10 mouse cellular contexts compared by ENCODE assay signal in the genomic region with DNA sequence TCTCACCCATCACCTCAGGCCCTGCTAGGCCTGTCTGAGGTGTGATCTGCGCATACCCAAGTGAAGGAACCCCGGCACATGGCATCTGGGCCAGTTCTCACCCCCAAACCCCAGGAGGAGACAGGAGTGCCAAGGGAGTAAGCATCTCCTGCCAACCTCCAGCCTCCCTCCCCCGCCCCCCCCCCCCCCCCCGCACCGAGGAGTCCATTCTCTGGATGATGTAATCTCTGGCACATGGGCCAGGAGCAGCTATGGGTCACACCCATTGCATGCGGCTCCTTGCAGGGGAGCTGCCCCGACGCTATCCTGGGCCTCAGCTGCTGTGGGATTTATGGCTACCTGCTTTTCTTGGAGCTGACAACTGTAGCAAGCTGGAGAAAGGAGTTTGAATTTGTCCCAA. TPM values are rescaled to one million over a fixed set of nuclear protein-coding genes. Genes with fewer than 3 reads are reported as not detected.
DNase-seq lines count a peak whose midpoint lies in the region; ATAC-seq lines count a peak whose summit lies in the region.
"Had no signal": no experiment of that assay in that cellular context is flagged by ENCODE, and none has a peak within 500 bp of the region (broad histone marks: within the 10 kb centered on the region; RNA-seq: fewer than 3 reads in every experiment).

No protein-coding gene starts in this region.

- no peaks in the 10 kb centered on the region for H3K36me3 ChIP-seq in limb, embryonic 13.5 days
- no peaks in the 10 kb centered on the region for H3K36me3 ChIP-seq in limb, embryonic 10.5 days

- H3K4me2 ChIP-seq in limb, embryonic 13.5 days (replicated peaks) = no peak overlapping the region
- H3K4me2 ChIP-seq: lung, embryonic 14.5 days had no signal

- H3K4me3 ChIP-seq in limb, embryonic 13.5 days = no peak overlapping the region
- no peak overlapping the region for H3K4me3 ChIP-seq in limb, embryonic 10.5 days

- H3K27me3 ChIP-seq in limb, embryonic 13.5 days = no peaks in the 10 kb centered on the region
- no peaks in the 10 kb centered on the region for H3K27me3 ChIP-seq in limb, embryonic 10.5 days (ENCODE audit: low read depth, poor library complexity, severe bottlenecking)

- 27% methylated on average over 8 of the region's 8 CpGs for WGBS in limb, embryonic 13.5 days
- 48% methylated on average over 6 of the region's 8 CpGs for WGBS in limb, embryonic 10.5 days

- peak; percentile 55; the same call in 1 of the 2 replicates for ATAC-seq in limb, embryonic 13.5 days (ENCODE audit: low FRiP score, low read depth)

- H3K9ac ChIP-seq in limb, embryonic 13.5 days = no peak overlapping the region
- H3K9ac ChIP-seq: lung, embryonic 14.5 days had no signal

- DNase-seq in adrenal gland, postnatal 10 days = peak; percentile 30
- no peak for DNase-seq in adrenal gland, adult 18-20 months (ENCODE audit: low spot score in 2 of 2)
- DNase-seq in limb, embryonic 10.5 days (ENCODE audit: low spot score) = no peak
- peak; percentile 79 to 80 for DNase-seq in cerebellum, postnatal 25 days
- DNase-seq in lung, postnatal 36 days = peak; percentile 49
- DNase-seq in spleen, adult 12 weeks (ENCODE audit: low spot score) = no peak
- DNase-seq in yolk sac, embryonic 10.5 days (ENCODE audit: low spot score) = no peak
- DNase-seq: embryo, embryonic 11 days; lung, embryonic 14.5 days had no signal

- 0 out of 2 replicates have a peak, but pooled peaks cover 2% of the 10 kb centered on the region for H3K9me3 ChIP-seq in limb, embryonic 13.5 days
- H3K9me3 ChIP-seq in limb, embryonic 10.5 days (replicated peaks) = peaks cover 5% of the 10 kb centered on the region; the same call in 1 of the 2 replicates

- H3K27ac ChIP-seq in limb, embryonic 13.5 days = no peak overlapping the region; the same call in 1 of the 2 replicates
- no peak overlapping the region for H3K27ac ChIP-seq in limb, embryonic 10.5 days

- peaks cover 32% of the 10 kb centered on the region for H3K4me1 ChIP-seq in limb, embryonic 13.5 days
- H3K4me1 ChIP-seq in limb, embryonic 10.5 days = peaks cover 14% of the 10 kb centered on the region

RNA-seq across cellular contexts. Expression of gene Etv4, which starts 54.3 kb away (rescaled TPM):
- 1 to 10 TPM; 3.2 to 3.9 TPM for total RNA-seq in adrenal gland, postnatal 10 days (2021)
- total RNA-seq in adrenal gland, adult 18-20 months (2021) = 1 to 10 TPM in 1 of 2 experiments, under 1 TPM in 1; 0.77 to 2.0 TPM
- 15.6 and 17.9 TPM in 2 replicates for polyA plus RNA-seq in limb, embryonic 13.5 days (2015; fragmentation: Nextera tagmentation; extraction: Ambion mirVana)
- 37.8 and 48.3 TPM in 2 replicates for polyA plus RNA-seq in limb, embryonic 10.5 days (2016; fragmentation: Nextera tagmentation; extraction: Ambion mirVana)

RNA-seq across cellular contexts. Expression of gene Meox1, which starts 54.7 kb away (rescaled TPM):
- total RNA-seq in adrenal gland, postnatal 10 days (2021) = 10 to 100 TPM; 10.1 to 11.0 TPM
- 1 to 10 TPM; 1.8 to 4.2 TPM for total RNA-seq in adrenal gland, adult 18-20 months (2021)
- 17.1 and 20.8 TPM in 2 replicates for polyA plus RNA-seq in limb, embryonic 13.5 days (2015; fragmentation: Nextera tagmentation; extraction: Ambion mirVana)
- 11.2 and 12.1 TPM in 2 replicates for polyA plus RNA-seq in limb, embryonic 10.5 days (2016; fragmentation: Nextera tagmentation; extraction: Ambion mirVana)

Comparison
In these comparisons a context has a peak if more than half of its experiments do, and no peak if none do; other contexts are left out.
1. DNase-seq: peak in adrenal gland, postnatal 10 days (single experiment), cerebellum, postnatal 25 days (2 of 2) and lung, postnatal 36 days (single experiment); none in adrenal gland, adult 18-20 months (0 of 2), limb, embryonic 10.5 days (single experiment), spleen, adult 12 weeks (single experiment) and yolk sac, embryonic 10.5 days (single experiment).